Mouse (Mus musculus) frontal cortex, postnatal 10 days (tissue): ENCODE data around the gene Lrrc63.
A peak's percentile ranks its signal among the peaks of the same experiment; 100 is the strongest.
"Not testable (repeated sequence)": the region's sequence is repeated elsewhere in the genome, so short reads cannot be mapped to it uniquely, and the experiment has no call there.

Experiments
- DNase-seq, 2 experiments: peaks; one replicate each; pipeline ENCODE4 v3.0.0; 2022; ENCODE audit warnings: low spot score in 2 of 2, mixed read lengths in 1 of 2

The Lrrc63 gene

GRCm38 (mm10) chr14:75130501-75131318, at the start of gene Lrrc63, which contains the start of gene Lcp1:
Gene Lrrc63, minus strand, starts transcription at chr14:75130881.
Gene Lcp1, plus strand, starts transcription at chr14:75131101.
- peak; percentile 16 to 60 for DNase-seq

- no peak for DNase-seq
Observed at GRCm38 (mm10) chr14:75179255-75179963, 48.7 kb upstream of the Lrrc63 start.

- no peak for DNase-seq
Observed at GRCm38 (mm10) chr14:75178801-75179211, 48.1 kb upstream of the Lrrc63 start.

- no peak for DNase-seq
Observed at GRCm38 (mm10) chr14:75178384-75178793, 47.7 kb upstream of the Lrrc63 start.

GRCm38 (mm10) chr14:75177400-75177799, 46.7 kb upstream of the Lrrc63 start:
- no peak for DNase-seq

- no peak for DNase-seq
Observed at GRCm38 (mm10) chr14:75176425-75177045, 45.9 kb upstream of the Lrrc63 start.

- DNase-seq, result no peak
Observed at GRCm38 (mm10) chr14:75175781-75176180, 45.1 kb upstream of the Lrrc63 start.

- DNase-seq, result no peak
Observed at GRCm38 (mm10) chr14:75174731-75175555, 44.3 kb upstream of the Lrrc63 start.

- no peak for DNase-seq
Observed at GRCm38 (mm10) chr14:75174296-75174695, 43.6 kb upstream of the Lrrc63 start.

- DNase-seq, result no peak
Observed at GRCm38 (mm10) chr14:75170546-75170945, 39.9 kb upstream of the Lrrc63 start.

GRCm38 (mm10) chr14:75168501-75168900, 37.8 kb upstream of the Lrrc63 start:
- no peak for DNase-seq

- DNase-seq, result no peak
Observed at GRCm38 (mm10) chr14:75165574-75166131, 35.0 kb upstream of the Lrrc63 start.

- no peak for DNase-seq
Observed at GRCm38 (mm10) chr14:75164345-75164744, 33.7 kb upstream of the Lrrc63 start.

- no peak for DNase-seq
Observed at GRCm38 (mm10) chr14:75163866-75164265, 33.2 kb upstream of the Lrrc63 start.

GRCm38 (mm10) chr14:75159375-75159774, 28.7 kb upstream of the Lrrc63 start:
- DNase-seq, result no peak

GRCm38 (mm10) chr14:75154481-75154880, 23.8 kb upstream of the Lrrc63 start:
- DNase-seq, result no peak

GRCm38 (mm10) chr14:75151146-75151545, 20.5 kb upstream of the Lrrc63 start:
- no peak for DNase-seq

GRCm38 (mm10) chr14:75150653-75151052, 20.0 kb upstream of the Lrrc63 start:
- DNase-seq, result no peak

- no peak for DNase-seq
Observed at GRCm38 (mm10) chr14:75148229-75148628, 17.5 kb upstream of the Lrrc63 start.

- DNase-seq, result not testable (repeated sequence)
Observed at GRCm38 (mm10) chr14:75147706-75148105, 17.0 kb upstream of the Lrrc63 start.

GRCm38 (mm10) chr14:75139225-75139624, 8.5 kb upstream of the Lrrc63 start:
- DNase-seq, result no peak
